Mouse (Mus musculus): ENCODE results near the gene Cactin. TPM values are rescaled to one million over a fixed set of nuclear protein-coding genes. Genes with fewer than 3 reads are reported as not detected.

Cactin gene
- polyA plus RNA-seq, 2 experiments from 2014 or later = 4.2 to 4.7 TPM

DNA sequence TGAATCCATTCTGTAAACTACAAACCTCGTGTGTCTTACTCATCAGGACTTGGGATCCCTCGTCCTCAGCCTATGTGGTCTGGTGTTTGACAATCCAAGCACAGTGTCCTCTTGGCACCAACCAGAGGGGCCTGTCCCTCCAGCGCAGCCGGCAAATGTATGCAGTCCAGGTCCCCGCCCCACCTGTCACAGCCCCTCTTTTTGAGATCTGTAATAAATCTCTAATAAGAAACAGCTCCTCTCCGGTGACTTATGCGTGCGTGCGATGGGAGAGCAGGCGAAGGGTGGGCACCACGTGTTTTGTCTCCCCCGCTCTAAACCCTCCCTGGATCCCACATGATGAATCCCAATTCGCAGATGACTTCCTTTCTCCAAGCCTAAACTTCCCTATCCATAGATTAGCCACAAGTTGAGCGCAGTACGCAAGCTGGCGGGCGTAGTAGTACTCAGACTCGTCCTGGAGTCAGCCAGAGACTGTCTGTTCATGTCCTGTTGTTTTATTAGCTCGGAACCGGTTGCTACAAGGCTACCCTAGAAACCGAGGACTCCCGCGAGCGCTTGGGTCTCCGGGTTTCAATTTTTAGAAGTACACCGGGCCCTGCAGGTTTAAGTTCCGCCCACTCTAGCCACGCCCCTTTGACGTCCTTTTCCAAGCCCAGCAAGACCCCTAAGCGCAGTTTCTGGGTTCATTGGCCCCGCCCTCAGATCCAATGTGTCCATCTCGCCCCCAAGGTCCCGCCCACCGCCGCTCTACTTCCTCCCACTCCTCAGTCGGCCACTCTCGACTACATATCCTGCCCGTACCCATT, 958 bp upstream of the Cactin start:
- no peak for ATAC-seq

DNA sequence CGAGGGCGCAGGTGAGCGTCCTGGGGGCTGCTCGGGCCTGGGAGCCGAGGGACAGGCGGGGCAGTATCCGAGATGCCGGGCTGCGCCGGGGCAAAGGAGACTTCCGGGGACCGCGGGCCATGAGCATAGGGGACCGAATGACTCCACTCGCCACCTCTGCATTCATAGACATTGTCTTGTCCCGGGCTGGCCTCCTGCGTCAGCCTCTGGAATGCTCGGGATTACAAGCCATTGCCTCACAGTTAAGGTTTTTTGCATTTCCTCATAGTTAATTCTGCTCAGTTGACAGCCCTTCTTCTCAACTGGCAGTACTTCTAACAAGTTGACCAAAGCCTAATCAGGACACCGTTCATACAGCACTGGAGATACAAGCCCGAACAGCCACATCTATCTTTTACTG, 533 bp downstream of the Cactin start:
- no peak for ATAC-seq

DNA sequence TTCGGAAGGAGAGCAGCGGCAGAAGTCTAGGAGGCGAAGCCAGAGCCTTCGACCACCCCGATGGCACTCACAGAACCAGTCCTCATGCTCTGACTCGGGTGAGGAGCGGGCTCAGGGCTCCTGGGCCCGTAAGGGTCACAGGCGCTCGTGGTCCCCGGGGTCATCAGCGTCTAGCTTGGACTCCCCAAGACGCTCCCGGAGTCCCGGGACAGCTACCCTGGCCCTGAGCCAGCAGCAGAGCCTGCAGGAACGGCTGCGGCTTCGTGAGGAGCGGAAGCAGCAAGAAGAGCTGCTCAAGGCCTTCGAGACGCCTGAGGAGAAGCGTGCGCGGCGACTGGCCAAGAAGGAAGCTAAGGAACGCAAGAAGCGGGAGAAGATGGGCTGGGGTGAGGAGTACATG, 1.5 kb downstream of the Cactin start:
- no peak for ATAC-seq

DNA sequence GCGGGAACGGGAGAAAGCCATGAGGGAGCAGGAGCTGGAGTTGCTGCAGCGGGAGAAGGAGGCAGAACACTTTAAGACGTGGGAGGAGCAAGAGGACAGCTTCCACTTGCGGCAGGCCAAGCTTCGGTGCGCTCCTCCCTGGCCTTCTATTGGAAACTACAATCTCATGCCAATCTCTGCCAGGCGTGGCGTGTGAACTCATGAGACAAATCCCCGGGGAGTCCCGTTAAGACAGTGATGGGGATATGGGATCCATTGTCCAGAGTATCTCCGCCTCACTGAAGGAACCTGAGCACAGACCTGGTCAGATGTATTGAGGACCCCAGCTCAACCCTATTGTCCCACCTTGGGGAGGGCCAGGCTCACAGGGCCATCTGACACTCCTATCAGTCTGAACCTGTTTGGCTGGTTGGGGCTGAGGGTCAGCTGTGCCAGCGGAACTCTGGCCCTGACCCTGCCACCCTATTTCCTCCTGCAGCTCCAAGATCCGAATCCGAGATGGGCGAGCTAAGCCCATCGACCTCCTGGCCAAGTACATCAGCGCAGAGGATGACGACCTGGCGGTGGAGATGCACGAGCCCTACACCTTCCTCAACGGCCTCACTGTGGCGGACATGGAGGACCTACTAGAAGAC, 2.4 kb downstream of the Cactin start:
- no peak for ATAC-seq

DNA sequence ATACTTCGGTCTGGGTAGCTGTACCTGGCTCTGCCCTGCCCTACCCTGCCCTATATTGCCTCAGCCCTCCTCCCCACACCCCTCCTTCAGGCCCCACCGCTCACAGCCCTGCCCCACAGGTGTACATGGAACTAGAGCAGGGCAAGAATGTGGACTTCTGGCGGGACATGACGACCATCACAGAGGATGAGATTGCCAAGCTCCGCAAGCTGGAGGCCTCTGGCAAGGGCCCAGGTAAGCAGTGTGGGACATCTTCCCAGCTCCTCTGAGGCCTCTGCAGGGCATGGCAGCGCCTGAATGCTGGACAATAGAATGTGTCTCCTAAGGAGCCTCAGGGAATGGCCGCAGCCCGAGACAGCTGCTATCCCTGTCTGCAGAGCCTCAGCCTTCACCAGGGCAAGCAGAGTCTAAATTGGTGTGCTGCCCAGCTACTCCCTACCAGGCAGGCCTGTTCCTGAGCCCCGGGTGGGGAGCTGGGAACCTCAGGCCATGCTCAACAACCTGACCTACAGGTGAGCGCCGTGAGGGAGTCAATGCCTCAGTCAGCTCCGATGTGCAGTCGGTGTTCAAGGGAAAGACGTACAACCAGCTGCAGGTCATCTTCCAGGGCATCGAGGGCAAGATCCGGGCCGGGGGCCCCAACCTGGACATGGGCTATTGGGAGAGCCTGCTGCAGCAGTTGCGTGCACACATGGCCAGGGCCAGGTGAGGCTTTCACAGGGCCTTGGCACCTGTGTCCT, 3.1 kb downstream of the Cactin start:
- no peak for ATAC-seq

DNA sequence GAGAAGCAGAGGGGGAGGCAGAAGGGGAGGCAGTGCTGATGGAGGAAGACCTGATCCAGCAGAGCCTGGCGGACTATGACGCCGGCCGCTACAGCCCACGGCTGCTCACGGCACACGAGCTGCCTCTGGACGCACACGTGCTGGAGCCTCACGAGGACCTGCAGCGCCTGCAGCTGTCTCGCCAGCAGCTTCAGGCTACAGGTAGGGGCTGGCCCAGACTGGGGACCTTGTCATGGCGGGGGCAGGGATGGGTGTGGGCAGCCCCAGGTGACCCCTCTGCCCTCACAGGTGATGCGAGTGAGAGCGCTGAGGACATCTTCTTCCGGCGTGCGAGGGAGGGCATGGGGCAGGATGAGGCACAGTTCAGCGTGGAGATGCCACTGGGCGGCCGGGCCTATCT, 4.3 kb downstream of the Cactin start:
- no peak for ATAC-seq

DNA sequence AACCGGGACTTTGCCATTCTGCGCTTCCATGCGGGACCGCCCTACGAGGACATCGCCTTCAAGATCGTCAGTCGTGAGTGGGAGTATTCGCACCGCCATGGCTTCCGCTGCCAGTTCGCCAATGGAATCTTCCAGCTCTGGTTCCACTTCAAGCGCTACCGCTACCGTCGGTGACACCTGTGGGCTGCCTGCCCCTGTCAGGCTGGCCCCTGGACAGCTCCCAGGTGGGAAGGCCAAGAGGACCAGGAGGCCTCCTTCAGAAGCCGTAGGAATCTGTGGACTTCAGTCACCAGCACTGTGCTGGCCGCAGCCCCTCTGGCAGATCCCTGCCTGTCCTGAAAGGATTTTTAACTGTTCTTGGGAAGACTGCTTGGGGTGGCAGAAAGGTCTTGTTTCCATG, 4.9 kb downstream of the Cactin start:
- no peak for ATAC-seq

DNA sequence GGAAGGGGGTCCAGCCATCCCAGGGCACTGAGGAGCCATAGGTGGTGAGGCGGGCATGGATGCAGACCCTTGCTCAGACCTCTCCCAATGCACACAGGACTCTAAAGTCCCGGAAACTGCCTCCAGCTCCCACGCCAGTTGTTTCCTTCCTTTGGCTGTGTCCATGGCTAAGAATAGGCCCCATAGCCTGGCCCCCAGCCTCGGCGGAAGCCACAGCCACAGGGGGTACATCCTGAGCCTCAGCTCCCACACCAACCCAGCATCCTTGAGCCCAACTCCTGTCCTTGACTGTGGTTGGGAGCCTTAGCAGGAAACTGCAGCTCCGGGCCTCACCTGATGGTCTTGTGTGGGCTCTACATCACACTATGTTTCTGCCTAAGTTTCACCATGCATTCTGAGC, 6.0 kb downstream of the Cactin start:
- no peak for ATAC-seq

DNA sequence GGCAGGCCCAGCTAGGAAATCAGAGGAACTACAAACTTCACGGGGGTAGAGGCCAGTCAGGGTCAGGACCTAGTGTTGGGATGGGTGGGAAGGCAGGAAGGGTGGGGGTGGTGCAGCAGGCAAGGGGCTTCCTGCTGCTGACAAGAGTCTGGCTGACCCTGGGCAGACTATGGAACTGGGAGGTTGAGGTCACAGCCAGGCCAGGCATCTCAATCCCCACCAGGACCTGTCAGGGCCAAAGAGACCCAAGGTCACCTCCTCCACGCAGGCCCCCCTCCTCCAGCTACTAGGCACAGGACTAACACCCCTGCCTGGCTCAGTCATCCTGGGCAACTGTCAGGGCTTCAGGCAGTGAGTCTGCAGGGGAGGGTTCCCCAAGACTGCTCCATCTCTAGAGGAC, 7.1 kb downstream of the Cactin start:
- no peak for ATAC-seq

DNA sequence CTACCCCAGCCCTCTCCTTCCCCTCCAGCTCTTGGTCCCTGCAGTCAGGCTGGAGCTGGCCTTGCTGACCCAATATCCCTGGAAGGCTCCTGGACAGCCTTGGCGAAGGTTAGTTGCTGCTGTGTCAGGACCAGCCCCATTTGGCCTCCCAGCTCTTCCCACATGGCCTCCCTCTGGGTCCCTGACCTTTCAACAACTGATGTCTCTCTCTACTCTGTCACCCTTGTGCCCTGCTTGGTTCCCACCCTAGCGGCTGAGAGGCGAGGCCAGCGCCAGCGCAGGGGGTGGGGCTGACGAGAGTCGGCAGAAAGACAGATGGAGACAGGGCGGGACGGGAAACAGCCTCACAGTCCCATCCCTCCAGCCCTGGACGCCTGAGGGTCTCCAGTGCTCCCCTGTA, 7.5 kb downstream of the Cactin start, which contains the start of gene Tbxa2r:
Tbxa2r (plus strand) TSS at position 346 of the 400 bp plus-strand sequence.
- peak; percentile 67 for ATAC-seq

DNA sequence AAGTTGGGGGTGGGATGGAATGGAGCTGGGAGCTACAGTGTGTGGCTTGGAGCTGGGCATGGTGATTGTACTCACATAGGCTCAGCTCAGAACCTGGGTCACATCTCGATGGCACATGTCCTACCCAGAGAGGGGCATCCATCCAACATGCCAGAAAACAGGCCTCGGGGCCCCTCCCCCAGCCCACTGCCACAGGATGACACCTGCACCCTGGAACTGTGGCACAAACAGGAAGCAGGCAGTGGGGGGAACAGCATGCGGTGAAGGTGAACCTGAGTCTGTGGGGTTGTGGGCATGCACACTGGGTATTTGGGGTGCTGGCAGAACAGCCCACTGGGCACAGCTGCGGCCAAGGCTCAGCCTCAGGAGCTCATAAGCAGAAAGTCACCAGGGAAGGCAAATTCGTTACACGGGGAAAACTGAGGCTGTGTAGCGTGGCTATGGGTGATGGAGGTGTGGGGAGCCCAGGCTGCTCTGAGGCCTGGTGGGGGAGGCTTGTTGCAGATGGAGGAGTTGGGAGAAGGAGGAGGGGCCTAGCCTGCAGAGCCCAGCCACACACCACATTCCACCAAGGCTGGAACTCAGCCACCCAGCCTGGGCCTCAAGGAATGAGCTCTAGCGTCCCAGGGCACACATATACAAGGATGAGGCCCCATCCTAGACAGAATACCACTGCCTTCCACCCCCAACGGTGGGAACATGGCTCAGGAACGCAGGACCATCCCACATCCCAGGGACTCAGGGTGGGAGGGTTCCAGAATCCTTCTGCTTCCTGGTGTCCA, 8.5 kb downstream of the Cactin start:
- peak; percentile 84 for ATAC-seq

DNA sequence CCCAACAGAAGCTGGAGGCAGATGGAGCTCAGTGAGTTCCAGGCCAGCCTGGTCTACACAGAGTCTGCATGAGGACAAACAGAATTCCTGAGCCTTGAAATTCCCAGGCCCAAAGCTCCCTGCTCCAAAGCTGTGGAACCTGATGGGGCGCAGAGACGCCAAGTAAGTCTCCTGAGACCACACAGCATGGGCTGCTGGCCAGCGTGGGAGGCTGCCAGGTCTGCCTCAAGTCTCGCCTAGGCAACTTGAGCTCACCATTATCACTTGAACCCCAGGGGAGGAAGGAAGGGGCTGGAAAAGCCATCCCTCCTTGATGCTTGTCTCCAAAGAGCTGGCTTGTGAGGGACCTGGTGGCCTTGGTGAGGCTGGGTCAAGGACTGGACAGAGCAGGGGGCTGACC, 9.1 kb downstream of the Cactin start:
- ATAC-seq = no peak

DNA sequence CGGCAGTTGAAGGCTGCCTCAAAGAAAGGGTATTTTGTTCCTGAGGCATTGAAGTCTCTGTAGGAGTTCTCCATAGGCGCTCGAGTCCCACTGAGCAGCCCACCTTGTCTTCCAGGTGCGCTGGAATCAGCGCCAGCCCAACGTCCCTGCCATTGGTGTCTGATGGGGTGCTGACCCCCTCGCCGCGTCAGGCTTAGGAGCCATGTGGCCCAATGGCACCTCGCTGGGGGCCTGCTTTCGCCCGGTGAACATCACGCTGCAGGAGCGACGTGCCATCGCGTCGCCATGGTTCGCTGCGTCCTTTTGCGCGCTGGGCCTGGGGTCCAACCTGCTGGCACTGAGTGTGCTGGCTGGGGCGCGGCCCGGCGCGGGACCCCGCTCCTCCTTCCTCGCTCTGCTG, 11.4 kb downstream of the Cactin start:
- ATAC-seq = no peak

DNA sequence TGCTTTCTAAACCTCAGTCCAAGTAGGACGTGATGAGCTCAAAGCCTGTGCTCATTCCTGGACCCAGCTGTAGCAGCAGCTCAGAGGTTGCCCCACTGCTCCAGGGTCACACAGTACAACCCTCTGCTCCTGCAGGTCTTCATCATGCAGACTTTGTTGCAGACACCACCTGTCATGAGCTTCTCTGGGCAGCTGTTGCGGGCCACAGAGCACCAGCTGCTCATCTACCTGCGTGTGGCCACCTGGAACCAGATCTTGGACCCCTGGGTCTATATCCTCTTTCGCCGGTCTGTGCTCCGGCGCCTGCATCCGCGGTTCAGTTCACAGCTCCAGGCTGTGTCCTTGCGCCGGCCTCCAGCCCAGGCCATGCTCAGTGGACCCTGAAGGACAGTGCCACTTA, 13.4 kb downstream of the Cactin start:
- ATAC-seq = no peak

DNA sequence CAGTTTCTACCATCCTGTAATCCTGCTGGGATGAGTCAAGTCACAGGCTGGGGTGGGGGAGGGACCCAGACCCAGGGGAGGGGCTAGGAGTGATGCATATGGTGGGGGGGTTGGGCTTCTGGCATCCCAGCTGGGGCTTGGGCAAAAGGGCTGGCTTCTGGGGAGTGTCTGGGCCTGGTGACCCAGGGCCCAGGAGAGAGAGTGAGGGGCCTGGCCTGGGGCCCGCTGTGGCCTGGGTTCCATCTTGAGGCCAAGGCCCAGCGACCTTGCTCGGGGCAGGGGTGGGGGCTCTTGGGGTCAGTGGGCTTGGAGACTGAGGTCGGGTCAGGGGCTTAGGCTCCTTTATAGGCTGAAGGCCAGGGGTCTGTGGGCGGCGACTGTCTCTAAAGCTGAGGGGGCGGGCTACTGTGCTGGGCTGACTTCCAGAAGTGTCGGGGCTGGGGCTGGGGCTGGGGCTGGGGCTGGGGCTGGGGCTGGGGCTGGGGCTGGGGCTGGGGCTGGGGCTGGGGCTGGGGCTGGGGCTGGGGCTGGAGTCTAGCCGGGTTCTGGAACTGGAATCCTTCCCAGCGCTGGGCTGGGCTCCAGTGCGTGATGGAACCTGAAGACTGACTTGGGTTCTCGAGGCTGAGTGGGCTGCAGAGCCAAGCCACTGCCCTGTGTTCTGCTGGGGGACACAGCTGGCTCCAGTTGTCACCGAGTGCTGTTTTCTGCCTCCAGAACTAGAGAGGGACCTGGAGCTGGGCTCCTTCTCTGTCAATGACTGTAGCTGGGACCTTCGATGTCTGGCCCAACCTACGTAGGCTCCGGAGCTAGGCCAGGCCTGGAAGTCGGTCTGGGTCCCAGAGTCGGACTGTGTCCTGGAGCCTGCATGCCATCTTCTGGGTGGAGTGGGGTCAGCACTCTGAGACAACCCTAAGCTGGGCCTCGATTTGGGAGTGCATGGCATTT, 14.8 kb downstream of the Cactin start:
- ATAC-seq = no peak

DNA sequence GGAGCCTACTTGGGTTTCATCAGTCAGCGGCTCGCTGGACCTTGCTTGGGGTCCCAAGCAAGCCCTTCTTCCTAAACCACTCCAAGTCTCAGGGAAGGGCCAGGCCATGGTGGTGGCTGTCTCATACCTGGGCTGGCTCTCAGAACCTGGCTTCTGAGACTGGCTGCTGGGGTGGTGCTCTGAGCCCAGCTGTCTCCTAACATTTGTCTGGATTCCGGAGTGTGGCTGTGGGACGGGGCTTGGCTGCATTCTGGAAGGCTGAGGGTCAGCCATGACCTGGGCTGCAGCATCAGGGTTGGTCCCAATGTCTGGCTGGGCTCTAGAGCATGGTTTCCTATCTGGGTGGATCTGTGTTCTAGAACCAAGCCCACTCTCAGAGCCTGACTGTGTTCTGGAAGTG, 15.7 kb downstream of the Cactin start:
- ATAC-seq = no peak

DNA sequence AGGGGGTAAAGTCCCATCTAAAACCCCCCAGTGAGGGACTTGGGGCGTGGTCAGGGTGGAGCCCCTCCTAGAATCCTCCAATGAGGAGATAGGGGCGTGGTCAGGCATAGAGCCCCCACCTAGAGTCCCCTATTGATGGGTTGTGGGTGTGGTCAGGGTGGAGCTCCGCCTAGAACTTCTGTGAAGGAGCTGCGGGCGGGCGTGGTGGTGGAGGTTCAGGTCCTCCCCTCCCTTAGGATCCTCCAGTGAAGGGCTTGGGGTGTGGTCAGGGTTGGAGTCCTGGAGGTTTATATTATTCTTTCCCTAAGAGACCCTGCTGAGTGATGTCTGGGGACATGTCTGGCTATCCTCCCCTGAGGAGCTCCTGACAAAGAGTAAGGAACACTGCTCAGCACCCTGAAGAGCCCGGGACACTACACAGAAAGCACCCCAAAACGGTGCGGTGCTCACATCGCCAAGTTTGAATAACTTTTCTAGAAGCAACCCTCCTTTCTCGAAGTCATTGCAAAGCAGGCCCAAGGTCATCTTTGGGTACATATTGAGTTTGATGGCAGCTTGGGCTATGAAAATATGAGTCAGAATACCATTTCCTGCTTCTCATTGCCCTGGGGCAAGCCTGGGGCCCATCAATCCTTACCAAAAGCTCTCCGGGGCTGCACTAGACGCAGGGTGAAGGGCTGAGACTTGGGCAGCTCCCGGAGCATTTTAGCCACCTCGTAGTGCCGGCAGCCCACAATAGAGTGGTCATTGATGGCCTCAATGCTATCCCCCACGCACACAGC, 19.8 kb downstream of the Cactin start:
- ATAC-seq = no peak

DNA sequence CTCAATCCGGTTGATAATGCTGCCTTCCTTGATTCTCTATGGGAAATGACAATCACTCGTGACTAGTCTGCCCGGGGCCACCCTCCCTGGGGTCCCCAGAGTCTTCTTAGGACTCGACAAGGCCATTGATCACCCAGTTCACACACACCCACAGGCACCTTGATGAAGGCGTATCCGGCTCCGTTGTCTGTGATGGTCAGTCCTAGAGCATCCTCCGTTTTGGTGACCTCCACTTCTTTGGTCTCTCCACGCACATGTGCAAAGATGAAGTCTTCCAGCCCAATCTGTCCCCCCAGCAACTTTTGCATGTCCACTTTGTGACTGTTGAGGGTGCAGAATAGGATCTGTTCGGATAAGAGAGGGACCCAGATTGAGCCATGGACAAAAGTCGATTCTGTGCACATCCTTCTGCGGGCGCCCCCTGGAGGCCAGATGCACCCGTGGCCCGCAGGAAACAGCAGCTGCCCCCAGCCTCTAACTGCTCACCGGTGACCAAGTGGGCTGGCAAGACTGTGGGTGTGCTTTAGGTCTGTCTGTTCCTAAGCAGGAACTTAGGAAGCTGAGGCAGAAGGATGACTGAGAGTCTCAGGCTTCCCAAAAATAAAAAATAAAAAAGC, 20.5 kb downstream of the Cactin start:
- ATAC-seq = peak; percentile 65

DNA sequence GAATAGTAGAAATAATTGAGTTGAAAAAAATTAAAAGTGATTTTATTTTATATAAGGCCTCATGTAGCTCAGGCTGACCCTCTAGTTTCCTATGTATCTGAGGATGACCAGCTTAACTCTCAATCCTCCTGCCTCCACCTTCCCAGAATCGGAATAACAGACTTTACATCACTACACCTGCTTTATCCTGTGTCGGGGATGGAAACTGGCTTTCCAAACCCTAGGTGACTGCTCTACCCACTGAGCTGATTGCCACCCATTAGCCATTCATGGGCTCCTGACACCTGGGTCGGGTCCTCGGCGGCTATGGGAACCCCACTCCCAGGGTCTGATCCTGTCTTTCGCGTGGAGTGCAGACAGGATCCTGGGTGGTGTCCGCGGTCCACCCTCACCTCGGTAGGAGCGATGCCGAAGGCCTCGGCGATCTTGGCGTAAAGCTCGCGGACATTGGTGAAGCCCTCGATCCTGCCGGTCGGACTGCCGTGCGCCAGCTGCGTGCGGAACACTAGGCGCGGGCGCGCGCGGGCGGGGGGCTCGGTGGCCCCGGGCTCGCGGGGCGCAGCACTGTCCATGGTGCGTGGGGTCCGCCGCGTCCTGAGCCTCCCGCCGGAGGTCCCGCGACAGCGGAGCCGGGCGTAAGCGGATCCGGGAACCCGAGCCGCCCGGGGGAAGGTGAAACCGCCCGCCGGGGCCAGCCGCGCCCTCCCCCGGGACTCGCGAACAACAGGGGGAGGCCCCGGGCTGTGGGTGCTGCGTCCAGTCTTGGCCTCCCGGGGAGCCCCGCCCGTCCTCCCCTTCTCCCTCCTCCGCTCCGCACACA, 22.0 kb downstream of the Cactin start, which contains the start of gene Gipc3:
Gipc3 (minus strand) TSS at position 581 of the 820 bp plus-strand sequence.
- no peak for ATAC-seq

Data from CD4-positive, CD25-positive, alpha-beta regulatory T cell, adult 4 months (primary cell).